In genomic region chr13:53356105-53356996, GRCm38 (mm10) we compare ENCODE assay signal across 8 mouse cellular contexts. TPM values are rescaled to one million over a fixed set of nuclear protein-coding genes. Genes with fewer than 3 reads are reported as not detected.
DNase-seq lines count a peak whose midpoint lies in the region; ATAC-seq and TF ChIP-seq lines count a peak whose summit lies in the region.

No protein-coding gene starts in this region.

- H3K4me3 ChIP-seq in limb, embryonic 14.5 days (replicated peaks; ENCODE audit: low read length) = no peak overlapping the region
- H3K4me3 ChIP-seq in neural tube, embryonic 13.5 days = no peak overlapping the region

- H3K27ac ChIP-seq in limb, embryonic 14.5 days (replicated peaks; ENCODE audit: low read depth, low read length) = no peak overlapping the region
- no peak overlapping the region for H3K27ac ChIP-seq in neural tube, embryonic 13.5 days (replicated peaks)

- no peaks in the 10 kb centered on the region for H3K27me3 ChIP-seq in limb, embryonic 14.5 days (ENCODE audit: control insufficient read depth, insufficient read depth, low read length)
- H3K27me3 ChIP-seq in neural tube, embryonic 13.5 days = no peaks in the 10 kb centered on the region

- no peaks in the 10 kb centered on the region for H3K9me3 ChIP-seq in limb, embryonic 14.5 days (ENCODE audit: control insufficient read depth, low read length)
- H3K9me3 ChIP-seq in neural tube, embryonic 13.5 days = no peaks in the 10 kb centered on the region

- WGBS in limb, embryonic 14.5 days = 61% methylated on average over 8 of the region's 8 CpGs
- 62% methylated on average over 8 of the region's 8 CpGs for WGBS in neural tube, embryonic 13.5 days

- peak; percentile 68 for ATAC-seq in granulocyte monocyte progenitor cell, adult 5-6 weeks (replicated peaks; ENCODE audit: poor library complexity, severe bottlenecking)
- ATAC-seq in limb, embryonic 14.5 days (ENCODE audit: low FRiP score, low read depth) = peak; percentile 76
- ATAC-seq in neural tube, embryonic 13.5 days (ENCODE audit: low read depth) = peak; percentile 61; the same call in 1 of the 2 replicates
- ATAC-seq in erythroblast, adult 5-6 weeks (replicated peaks; ENCODE audit: low FRiP score, poor library complexity, severe bottlenecking) = no peak

- H3K4me2 ChIP-seq in limb, embryonic 14.5 days (replicated peaks; ENCODE audit: low read depth, low read length, severe bottlenecking) = no peak overlapping the region
- H3K4me2 ChIP-seq in neural tube, embryonic 13.5 days = no peak overlapping the region

- no peak for TF ChIP-seq POLR2A in limb, embryonic 14.5 days (IDR thresholded peaks at IDR 0.05; ENCODE audit: borderline replicate concordance, extremely low read depth, insufficient read depth, insufficient read length)

- no peaks in the 10 kb centered on the region for H3K4me1 ChIP-seq in limb, embryonic 14.5 days (ENCODE audit: control insufficient read depth, insufficient read depth, low read length)
- H3K4me1 ChIP-seq in neural tube, embryonic 13.5 days (replicated peaks) = no peaks in the 10 kb centered on the region

- peak; percentile 38 for DNase-seq in CD4-positive helper T cell, adult 2 months (ENCODE audit: low read depth, low spot score)
- DNase-seq in Muller cell, postnatal 12 days (ENCODE audit: inconsistent ontology term) = peak; percentile 38
- peak; percentile 29 for DNase-seq in cerebellum, adult 9-11 months
- DNase-seq in kidney, adult 9 months = peak; percentile 49
- peak; percentile 78 for DNase-seq in limb, embryonic 14.5 days (ENCODE audit: low spot score)

- peaks cover 59% of the 10 kb centered on the region for H3K36me3 ChIP-seq in limb, embryonic 14.5 days (ENCODE audit: control insufficient read depth, insufficient read depth, low read length)
- H3K36me3 ChIP-seq in neural tube, embryonic 13.5 days = peaks cover 87% of the 10 kb centered on the region

- no peak overlapping the region for H3K9ac ChIP-seq in limb, embryonic 14.5 days (ENCODE audit: low read depth, low read length, severe bottlenecking)
- H3K9ac ChIP-seq in neural tube, embryonic 13.5 days = no peak overlapping the region

RNA-seq across cellular contexts. Expression of gene Sptlc1, which starts 20.8 kb away (rescaled TPM):
- total RNA-seq in granulocyte monocyte progenitor cell, adult 5-6 weeks (2014; fragmentation: Nextera tagmentation) = 18.2 and 21.9 TPM in 2 replicates
- total RNA-seq in granulocyte monocyte progenitor cell, adult 5-6 weeks (2017) = 38.6 and 41.3 TPM in 2 replicates
- polyA plus RNA-seq in limb, embryonic 14.5 days (2012; rRNA removed) = 33.8 and 34.7 TPM in 2 replicates
- 46.8 and 49.4 TPM in 2 replicates for polyA plus RNA-seq in limb, embryonic 14.5 days (2014; fragmentation: Nextera tagmentation; extraction: Ambion mirVana)
- polyA plus RNA-seq in neural tube, embryonic 13.5 days (2015; fragmentation: Nextera tagmentation; extraction: Ambion mirVana) = 30.2 and 30.7 TPM in 2 replicates
- total RNA-seq in erythroblast, adult 5-6 weeks (2015; ENCODE audit: low replicate concordance) = 6.3 and 9.4 TPM in 2 replicates
- total RNA-seq in erythroblast, adult 5-6 weeks (2017; ENCODE audit: low replicate concordance) = 5.9 and 12.7 TPM in 2 replicates
